Mouse (Mus musculus) C2C12 (cell line): ENCODE results near the gene Psmb9.

Experiments used
- CEBPB ChIP-seq: IDR thresholded peaks from one replicate; pipeline ENCODE4 v1.6.1; 2011; ENCODE audit warnings: low read depth, mild to moderate bottlenecking, control low read depth, moderate library complexity
- CTCF ChIP-seq: IDR thresholded peaks from one replicate; pipeline ENCODE4 v1.5.1; 2011; ENCODE audit not compliant: control insufficient read depth, insufficient read depth, insufficient read length
- MAX ChIP-seq: IDR thresholded peaks from one replicate; pipeline ENCODE4 v1.6.1; 2011; ENCODE audit warnings: mild to moderate bottlenecking, control low read depth
- MYOD1 ChIP-seq: IDR thresholded peaks from one replicate; pipeline ENCODE4 v1.6.1; 2011; ENCODE audit warnings: low read depth; ENCODE audit not compliant: control insufficient read depth, insufficient read length
- MYOG ChIP-seq: IDR thresholded peaks from one replicate; pipeline ENCODE4 v1.6.1; 2011; ENCODE audit not compliant: control insufficient read depth, insufficient read length; ENCODE audit errors: extremely low read depth
- USF1 ChIP-seq: IDR thresholded peaks from one replicate; pipeline ENCODE4 v1.6.1; 2011; ENCODE audit warnings: low read depth, mild to moderate bottlenecking, control low read depth, moderate library complexity

- TF ChIP-seq CTCF (no peak), MYOG (no peak), USF1 (no peak), CEBPB (no peak), MAX (no peak), MYOD1 (no peak)
Measured at GRCm38 (mm10) chr17:34225426-34225825, 37.9 kb upstream of the Psmb9 start.
